Mouse (Mus musculus) heart, postnatal 36 days (tissue): ENCODE data around the gene Taf1a. TPM values are rescaled to one million over a fixed set of nuclear protein-coding genes. Genes with fewer than 3 reads are reported as not detected.
"Not testable (repeated sequence)": the region's sequence is repeated elsewhere in the genome, so short reads cannot be mapped to it uniquely, and the experiment has no call there.

Source experiments
- DNase-seq, 2 experiments: peaks; one replicate each; pipeline ENCODE4 v3.0.0; 2021 to 2022
- intact Hi-C: fragments of 180-260 bp; cut with DNase I; formaldehyde crosslinking; loops from one replicate; pipeline ENCODE4 v1.15.1; 2025
- total RNA-seq, 2 experiments: library from RNA; stranded (reverse); gene quantifications; 2 replicates each; pipeline ENCODE4 v1.2.3; 2021

Gene Taf1a
- total RNA-seq, 2 experiments from 2014 or later: 15.8 to 20.6 TPM

- DNase-seq, intact Hi-C loops: not testable (repeated sequence)
Observed at GRCm38 (mm10) chr1:183387421-183387820, 1.4 kb upstream of the Taf1a start.

GRCm38 (mm10) chr1:183403396-183403795, 14.6 kb downstream of the Taf1a start:
- intact Hi-C loops: no loop called here

GRCm38 (mm10) chr1:183414081-183414727, 25.4 kb downstream of the Taf1a start:
- intact Hi-C loops: no loop called here
- no peak for DNase-seq

More at GRCm38 (mm10) chr1:183403396-183403795, 14.6 kb downstream of the Taf1a start:
- DNase-seq: no peak

- DNase-seq: no peak
Observed at GRCm38 (mm10) chr1:183417873-183418272, 29.1 kb downstream of the Taf1a start, which contains the start of gene Hhipl2. Hhipl2 (plus strand) TSS chr1:183418215.

GRCm38 (mm10) chr1:183419741-183420140, 31.0 kb downstream of the Taf1a start:
- intact Hi-C loops: no loop called here
- no peak for DNase-seq

More at GRCm38 (mm10) chr1:183417873-183418272, 29.1 kb downstream of the Taf1a start, which contains the start of gene Hhipl2:
- intact Hi-C loops: no loop called here

GRCm38 (mm10) chr1:183420296-183420695, 31.5 kb downstream of the Taf1a start:
- intact Hi-C loops: no loop called here

GRCm38 (mm10) chr1:183424100-183424499, 35.3 kb downstream of the Taf1a start:
- intact Hi-C loops: no loop called here
- no peak for DNase-seq

More at GRCm38 (mm10) chr1:183420296-183420695, 31.5 kb downstream of the Taf1a start:
- no peak for DNase-seq

- intact Hi-C loops: no loop called here
- DNase-seq: no peak
Observed at GRCm38 (mm10) chr1:183434918-183435317, 46.1 kb downstream of the Taf1a start.

GRCm38 (mm10) chr1:183439036-183439435, 50.3 kb downstream of the Taf1a start:
- DNase-seq: peak; percentile 88 to 92
- intact Hi-C loops: no loop called here

- intact Hi-C loops: loop anchor here (1.0 kb wide), 2 partner anchors 215 to 794 kb away; no protein-coding TSS in a partner anchor
Observed at GRCm38 (mm10) chr1:183442015-183442774, 53.4 kb downstream of the Taf1a start.

GRCm38 (mm10) chr1:183453066-183453465, 64.3 kb downstream of the Taf1a start:
- no peak for DNase-seq
- intact Hi-C loops: no loop called here

More at GRCm38 (mm10) chr1:183442015-183442774, 53.4 kb downstream of the Taf1a start:
- DNase-seq: peak; percentile 80 to 82

Other genes starting within 250 kb of the Taf1a start
- 1 to 10 TPM; 5.6 to 7.0 TPM for gene Disp1, start 167.5 kb upstream of the Taf1a start, total RNA-seq
- 10 to 100 TPM; 26.1 to 31.3 TPM for gene Aida, start 92.4 kb upstream of the Taf1a start, total RNA-seq
- gene Brox, start 91.7 kb upstream of the Taf1a start, total RNA-seq: 10 to 100 TPM; 32.0 to 34.4 TPM
- gene Mia3, start 19.4 kb upstream of the Taf1a start, total RNA-seq: 100 to 1,000 TPM; 111 to 123 TPM
- under 1 TPM in 1 of 2 experiments, not detected in 1; 0.14 TPM for gene Hhipl2, start 29.2 kb downstream of the Taf1a start, total RNA-seq